Mouse (Mus musculus) megakaryocyte progenitor cell, adult 5-6 weeks (primary cell): ENCODE measurements around the gene C1qb. TPM values are rescaled to one million over a fixed set of nuclear protein-coding genes. Genes with fewer than 3 reads are reported as not detected.

ENCODE experiments used
- ATAC-seq: replicated peaks from 2 replicates; pipeline ENCODE4 v1.8.0; 2016; ENCODE audit warnings: mild to moderate bottlenecking, moderate TSS enrichment, inconsistent platforms; ENCODE audit not compliant: poor library complexity
- total RNA-seq, 2 experiments: library from RNA; stranded (forward) in 1 of 2; stranded (reverse) in 1 of 2; fragments of 157-497, 149-512 nt in 1 of 2; fragments of 200-1000 nt in 1 of 2; gene quantifications; 2 replicates each; pipeline versions ENCODE4 v1.2.3 to v1.2.4; 2015 to 2017

The C1qb gene
- total RNA-seq, 2 experiments from 2014 or later, result 0.08 to 0.79 TPM

DNA sequence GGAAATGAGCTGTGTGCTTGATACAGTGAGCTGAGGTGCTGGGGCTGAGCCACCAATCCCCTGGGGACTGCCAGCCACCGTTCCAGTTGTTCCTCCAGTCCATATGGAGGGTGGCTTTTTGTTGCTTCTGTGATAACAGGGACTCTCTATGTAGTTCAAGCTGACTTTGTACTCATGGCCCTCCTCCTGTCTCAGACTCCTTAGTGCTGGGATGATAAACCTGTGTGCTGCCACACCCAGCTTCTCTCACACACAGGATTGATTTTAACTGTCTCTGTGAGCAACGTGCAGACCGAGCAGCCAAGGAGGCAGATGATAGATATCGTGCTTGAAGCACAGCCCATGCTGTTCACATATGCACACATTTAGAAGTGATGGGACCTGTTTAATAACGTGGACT, 33.9 kb downstream of the C1qb start:
- ATAC-seq, result no peak

DNA sequence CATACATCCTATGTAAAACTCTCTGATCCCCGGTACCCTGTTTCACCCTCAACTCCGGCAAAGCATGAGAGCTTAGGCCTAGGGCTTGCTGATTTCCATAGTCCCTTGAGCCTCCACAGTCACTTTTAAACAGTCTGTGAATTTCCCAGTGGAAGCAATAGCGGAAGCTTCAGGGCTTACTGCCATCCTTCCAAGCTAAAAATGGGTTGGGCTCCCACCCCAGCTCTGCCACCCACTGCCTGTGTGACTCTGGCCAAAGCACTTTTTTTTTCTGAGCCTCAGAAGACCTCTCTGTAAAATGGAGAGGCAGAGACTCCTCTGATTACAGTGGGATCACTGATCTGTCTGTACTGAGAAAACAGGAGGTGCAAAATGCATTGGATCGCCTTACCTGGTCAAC, 37.4 kb downstream of the C1qb start:
- ATAC-seq, result no peak

DNA sequence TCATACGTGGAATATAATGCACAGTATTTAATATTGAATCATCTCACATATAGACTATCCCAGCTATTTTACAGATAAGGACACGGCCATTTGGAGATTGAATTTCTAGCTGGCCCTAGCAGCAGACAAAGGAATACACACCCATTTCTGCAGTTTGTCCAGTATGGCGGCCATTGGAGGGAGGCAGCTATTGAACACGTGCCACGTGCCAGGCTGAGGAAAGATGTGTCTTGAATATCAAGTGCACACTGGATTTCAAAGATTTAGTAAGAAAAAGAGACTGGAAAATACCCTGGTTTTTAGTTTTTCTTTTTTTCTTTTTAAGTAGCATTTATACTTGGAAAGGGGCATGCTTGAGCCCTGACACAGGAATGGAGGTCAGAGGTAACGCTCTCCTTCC, 38.8 kb downstream of the C1qb start:
- no peak for ATAC-seq

DNA sequence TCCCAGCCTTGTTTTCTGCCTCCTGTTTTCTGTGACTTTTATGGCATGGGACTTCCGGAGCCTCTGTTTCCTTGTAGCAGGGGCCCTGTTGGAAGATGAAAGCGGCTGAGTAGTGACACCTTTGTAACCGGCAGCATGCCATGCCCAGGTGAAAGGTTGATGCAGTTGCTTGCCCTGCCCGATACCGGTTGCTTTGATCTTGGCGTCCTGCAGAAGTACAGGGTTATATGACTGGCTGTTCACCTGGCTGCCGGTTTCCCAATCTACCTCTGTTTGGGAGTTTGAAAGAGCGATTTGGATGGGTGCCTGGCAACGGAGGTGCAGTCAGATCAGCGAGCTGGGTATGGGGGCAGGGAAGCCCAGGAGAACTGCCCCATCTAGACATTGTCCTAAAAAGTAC, 43.2 kb downstream of the C1qb start:
- no peak for ATAC-seq

DNA sequence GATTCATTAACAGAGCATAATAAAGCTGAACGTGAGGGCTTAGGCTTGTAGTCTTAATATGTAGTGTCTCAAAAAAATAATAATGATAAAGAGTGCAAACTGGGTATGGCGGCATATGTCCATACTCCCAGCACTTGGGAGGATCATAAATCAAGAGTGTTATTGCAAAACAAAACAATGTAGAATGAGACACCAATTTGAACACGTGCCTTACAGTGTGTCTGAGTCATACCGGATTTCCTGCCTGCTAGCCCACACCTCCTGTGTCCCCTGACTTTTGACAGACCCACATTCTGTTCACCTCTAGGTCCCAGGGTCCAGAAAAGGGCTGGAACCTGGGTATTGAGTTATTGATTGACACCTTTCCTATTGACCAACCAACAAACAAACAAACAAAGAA, 44.0 kb downstream of the C1qb start:
- ATAC-seq, result peak; percentile 71

DNA sequence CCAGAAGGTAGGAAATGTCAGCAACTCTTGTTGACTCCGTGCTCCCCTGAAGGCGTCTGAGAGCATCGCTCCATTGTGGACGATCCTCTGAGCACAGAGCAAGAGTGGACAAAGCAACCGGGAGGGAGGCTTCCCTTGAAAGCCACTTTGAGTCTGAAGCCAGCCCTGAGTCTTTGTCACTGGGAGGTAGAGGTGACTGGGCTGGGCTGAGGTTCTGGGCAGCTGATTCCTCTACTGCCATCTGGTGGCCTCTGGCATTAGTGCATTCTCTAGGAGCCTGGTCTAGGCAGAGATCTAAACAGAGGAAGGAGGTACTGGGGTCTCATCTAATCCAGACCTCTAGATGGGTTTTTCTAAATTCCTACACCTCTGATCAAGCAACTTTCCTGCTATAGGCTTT, 44.9 kb downstream of the C1qb start:
- ATAC-seq, result peak; percentile 91

DNA sequence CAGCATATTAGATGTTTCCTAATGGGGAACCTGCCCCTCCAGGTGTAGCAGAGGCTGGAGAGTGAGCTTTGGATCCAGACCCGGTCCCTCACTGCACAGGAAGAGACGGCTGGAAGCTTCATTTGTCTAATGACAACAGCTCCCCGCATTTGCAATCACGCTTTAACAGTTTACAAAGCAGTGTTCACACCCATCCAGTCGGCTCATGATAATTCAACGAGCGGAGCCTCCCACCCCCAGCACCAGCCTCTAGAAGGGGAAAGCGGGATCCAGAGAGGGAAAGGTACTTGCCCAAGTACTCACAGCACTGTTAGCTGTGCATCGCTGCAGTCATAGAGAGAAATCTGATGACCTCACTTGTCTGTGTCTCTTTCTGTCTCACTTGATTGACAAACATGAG, 47.5 kb downstream of the C1qb start:
- ATAC-seq, result no peak

DNA sequence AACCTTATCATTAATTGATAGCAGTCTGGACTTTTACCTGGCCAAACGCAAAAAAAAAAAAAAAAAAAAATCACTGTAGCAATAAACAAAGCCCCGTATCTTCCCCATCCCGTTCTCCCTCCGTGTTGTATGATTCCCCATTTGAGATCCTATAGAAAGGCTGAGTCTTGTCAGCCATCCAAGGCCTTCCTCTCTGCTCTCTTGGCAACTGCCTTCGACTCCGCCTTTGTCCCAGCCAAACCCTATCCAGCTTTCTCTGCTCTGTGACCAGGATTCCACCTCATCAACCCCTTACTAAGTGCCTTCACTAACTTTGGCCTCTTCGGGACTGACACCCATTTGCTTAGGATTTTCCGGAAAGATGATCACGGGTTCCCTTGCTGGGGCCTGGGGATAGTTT, 48.0 kb downstream of the C1qb start:
- ATAC-seq, result no peak

DNA sequence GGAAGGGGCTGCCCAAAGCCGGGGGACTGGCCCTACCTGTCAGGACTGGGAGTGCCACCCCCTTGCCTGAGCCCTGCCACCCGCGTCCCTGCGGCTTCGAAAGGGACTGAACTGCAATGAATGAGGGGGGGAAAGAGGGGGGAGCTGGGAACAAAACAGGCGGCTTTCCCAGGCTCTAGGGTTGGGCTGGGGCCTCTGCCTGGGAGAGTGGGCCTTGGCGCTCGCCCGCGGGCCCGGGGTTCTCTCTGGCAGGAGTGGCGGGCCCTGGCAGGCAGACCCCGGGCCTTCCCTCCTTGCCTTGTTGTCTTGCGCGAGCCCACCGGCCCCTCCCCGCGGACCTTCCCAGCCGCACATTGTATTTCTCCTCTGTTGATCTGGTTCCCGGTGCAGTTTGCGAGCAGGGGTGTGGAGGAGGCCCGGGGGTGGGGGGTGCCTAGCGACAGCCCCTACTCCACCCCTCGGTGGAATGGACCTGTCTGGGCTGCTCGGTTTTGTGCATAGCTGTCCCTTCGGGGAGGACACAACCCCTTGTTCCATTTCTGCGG, 49.5 kb downstream of the C1qb start:
- no peak for ATAC-seq

DNA sequence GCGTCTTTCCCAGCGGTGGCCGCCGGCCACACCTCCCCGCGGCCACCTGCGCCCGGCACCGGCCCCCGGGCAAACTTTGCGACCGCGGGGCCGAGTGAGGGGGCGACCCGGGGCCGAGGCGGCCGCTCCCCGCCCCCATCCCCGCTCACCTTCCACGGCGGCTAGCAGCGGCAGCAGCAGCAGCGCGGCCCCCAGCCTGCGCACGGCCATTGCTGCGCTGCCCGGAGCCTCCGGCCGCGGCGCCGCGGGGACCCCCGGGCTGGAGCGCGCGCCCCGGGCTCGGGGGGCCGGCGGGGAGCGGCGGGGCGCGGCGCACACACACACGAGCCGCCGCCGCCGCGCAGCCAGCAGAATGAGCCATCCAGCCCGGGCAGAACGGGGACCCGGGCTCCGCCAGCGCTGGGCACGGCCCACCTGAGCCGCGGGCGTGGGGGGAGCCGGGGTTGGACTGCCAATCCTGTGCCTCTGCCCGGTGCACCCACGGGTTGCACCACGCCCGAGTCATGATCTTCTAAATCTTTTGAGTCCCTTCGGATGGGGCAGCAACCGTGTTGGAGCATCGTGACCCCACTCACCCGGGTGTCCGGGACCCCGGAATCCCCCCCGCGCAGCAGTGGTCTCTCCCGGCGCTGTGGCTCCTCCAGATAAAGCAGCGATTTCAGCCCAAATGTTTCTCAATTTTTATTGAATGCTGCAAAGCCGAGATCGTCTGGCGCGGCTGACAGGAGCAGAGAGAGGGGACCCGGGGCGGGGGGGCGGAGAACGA, 50.2 kb downstream of the C1qb start, which contains the start of gene Ephb2:
Gene Ephb2 (minus strand): TSS at position 368 of the 766 bp plus-strand sequence.
- ATAC-seq, result peak; percentile 59

DNA sequence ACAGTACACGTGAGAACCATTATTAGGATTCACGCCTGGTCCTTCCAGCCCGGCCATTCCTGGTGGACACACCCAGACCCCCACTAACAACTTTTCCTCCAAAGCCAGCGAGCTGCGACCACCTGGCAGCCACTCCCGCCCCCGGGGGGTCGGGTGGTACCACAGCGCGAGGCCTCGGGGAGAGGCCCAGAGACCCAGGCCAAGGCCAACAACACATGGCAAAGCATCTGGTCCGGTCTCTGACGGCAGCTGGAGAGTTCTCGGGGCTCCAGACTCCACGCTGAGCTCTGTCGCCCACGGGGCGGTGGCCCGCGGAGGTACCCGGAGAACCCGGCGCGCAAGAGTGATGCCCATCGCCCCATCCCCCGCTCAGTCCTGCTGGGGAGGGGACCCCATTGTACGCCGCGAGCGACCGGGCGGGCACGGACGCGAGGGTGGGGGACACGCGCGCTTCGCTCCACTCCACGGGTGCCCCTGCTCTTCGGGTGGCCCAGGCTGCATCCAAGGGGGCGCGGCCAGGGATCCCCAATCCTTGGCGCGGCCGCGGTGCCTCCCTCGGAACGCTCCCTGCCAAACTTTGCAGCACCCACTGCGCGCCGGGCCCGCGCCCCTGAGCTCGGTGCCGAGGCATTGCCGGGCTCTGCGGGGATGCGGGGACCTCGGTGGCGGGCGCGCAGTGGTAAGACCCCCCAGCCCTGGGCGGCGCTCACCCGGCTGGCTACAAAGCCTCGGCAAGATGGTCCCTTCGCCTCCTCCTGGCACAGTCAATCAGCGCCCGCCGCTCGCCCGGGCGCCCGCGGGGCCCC, 51.0 kb downstream of the C1qb start:
- ATAC-seq, result no peak

DNA sequence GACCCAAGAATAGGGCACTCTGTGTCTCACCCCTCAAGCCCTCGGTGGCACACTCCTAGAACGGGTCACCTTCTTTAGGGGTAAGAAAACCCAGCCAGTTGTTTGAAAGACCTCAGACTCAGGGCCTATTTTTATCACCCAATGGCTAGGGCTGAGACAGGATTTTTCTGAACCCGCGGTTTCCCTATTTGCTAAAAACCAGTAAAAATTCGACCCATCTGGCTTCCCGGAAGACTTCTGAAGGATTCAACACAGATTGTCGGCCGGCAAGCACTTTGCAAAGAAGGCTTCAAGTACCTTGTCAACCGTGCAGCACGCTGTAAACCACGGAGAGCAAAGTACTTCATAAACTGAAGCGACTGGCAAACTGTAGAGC, 51.6 kb downstream of the C1qb start:
- no peak for ATAC-seq

DNA sequence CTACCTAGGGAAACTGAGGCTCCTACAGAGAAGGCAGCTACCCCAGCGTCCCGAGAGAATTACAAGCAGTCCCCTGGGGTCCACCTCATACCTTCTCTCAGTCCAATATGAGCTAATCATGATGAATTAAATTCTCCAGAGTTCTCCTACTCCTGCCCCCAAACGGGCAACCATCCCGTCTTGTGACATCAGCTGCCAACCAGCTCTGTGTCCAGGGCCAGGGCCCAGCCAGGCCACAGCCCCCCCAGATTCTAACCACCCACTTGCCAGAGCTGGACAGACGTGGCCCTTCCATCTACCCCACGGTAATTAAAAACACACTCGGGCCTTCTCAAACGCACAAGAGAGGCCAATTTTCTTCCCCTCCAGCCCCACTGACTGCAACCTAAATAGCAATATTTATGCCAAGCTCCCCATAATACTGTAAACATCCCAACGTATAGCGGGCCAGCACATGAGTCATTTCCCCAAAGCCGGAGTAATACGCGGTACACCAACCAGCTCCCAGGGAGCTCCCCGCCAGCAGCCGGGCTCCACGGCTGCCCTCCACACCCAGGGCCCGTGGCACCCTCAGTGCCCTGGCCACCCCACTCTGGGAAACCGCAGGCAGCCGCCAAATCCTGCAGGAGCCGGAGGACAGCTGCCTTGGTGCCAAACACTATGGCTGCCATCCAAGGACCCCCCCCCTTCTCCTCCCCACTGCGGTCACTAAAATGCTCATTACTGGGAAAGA, 52.2 kb downstream of the C1qb start:
- ATAC-seq, result no peak

DNA sequence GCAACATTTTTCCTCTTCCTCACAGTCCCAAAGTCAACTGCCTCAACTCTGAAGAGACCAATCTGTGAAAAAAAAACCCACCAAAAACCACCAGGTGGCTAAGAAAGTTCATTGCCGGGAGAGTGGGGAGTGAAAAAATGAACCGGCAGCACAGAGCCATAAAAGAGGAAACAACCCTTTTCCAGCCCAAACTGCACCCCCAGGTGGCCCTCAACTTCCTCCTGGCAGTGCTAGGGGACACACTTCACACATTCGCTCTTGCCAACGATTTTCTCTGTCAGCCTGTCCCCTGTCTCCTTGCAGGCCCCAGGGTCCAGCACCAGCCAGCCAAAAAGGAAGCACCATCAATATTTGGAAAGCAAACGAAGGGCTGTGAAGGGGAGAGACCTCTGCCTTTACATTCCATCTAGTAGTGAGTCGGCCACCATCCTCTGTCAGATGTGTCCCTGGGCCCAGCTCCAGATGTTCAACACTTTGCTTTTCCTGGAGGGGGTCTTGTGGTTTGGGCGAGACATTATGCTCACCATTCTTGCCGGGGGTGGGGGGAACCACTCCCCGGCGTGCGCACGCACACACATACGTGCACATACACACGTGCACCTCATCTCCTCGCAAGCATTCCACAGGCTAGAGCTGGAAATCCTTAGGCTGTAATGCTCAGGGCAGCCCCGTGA, 53.3 kb downstream of the C1qb start:
- ATAC-seq, result peak; percentile 74

DNA sequence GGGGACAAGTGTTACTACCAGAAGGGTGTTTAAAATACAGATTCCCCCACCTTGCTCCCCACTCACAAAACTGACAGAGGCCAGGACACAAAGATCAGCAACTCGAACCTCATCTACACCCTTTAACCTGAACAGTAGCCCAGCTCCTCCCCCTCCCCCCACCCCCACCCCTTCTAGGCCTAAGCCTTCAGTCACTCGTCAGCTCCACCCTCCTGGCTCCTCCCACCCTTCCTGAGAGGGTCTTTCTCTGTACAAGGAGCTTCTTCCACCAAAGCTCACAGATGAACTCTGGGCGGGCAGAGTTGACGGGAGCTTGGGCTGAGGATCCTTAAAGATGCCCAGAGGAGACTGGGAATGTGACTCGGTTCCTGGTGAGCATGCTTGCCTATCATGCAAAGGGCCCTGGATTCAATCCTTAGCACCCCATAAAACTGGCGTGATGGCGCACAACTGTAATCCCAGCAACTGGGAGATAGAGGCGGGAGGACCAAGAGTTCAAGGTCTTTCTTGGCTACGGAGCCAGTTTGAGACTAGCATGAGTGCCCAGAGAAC, 55.6 kb downstream of the C1qb start:
- ATAC-seq, result no peak

Other genes starting within 250 kb of the C1qb start
- 0.44 and 1.2 TPM in 2 replicates for gene Ephb2, start 50.2 kb downstream of the C1qb start, total RNA-seq (2015)
- 1.0 and 3.0 TPM in 2 replicates for gene Ephb2, start 50.2 kb downstream of the C1qb start, total RNA-seq (2017)
- gene C1qc, start 6.9 kb upstream of the C1qb start, total RNA-seq (2015), result 0.37 and 0.54 TPM in 2 replicates
- gene C1qc, start 6.9 kb upstream of the C1qb start, total RNA-seq (2017), result 2.2 TPM in 1 of 2 replicates, not detected in the other
- 0.22 and 0.57 TPM in 2 replicates for gene C1qa, start 12.6 kb upstream of the C1qb start, total RNA-seq (2015)
- gene C1qa, start 12.6 kb upstream of the C1qb start, total RNA-seq (2017), result 1.2 TPM in 1 of 2 replicates, not detected in the other
- gene Epha8, start 70.6 kb upstream of the C1qb start, total RNA-seq (2015), result not detected in 2 replicates
- not detected in 2 replicates for gene Epha8, start 70.6 kb upstream of the C1qb start, total RNA-seq (2017)
- gene Zbtb40, start 162.6 kb upstream of the C1qb start, total RNA-seq (2015), result 4.8 and 5.1 TPM in 2 replicates
- gene Zbtb40, start 162.6 kb upstream of the C1qb start, total RNA-seq (2017), result 5.0 and 7.1 TPM in 2 replicates